Comparison of ENCODE assay signal across 26 mouse cellular contexts in the genomic region with DNA sequence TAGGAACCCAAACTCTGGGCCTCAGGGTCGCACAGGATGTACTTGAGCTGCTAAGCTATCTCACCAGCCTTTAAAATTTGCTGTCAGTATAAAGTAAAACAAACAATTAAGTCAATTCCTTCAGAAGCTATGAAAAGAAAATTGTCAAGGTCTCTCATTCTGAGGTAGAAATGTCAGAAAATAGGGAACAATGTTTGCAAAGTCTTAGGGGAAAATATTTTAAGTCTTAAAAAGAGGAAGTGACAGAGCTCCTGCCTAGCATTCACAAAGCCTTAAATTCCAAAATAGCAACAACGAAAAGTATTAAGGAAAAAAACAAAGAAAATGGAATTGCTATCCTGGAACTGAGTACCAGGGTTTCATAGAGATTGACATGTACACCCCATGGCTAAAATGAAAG. TPM values are rescaled to one million over a fixed set of nuclear protein-coding genes. Genes with fewer than 3 reads are reported as not detected.
DNase-seq lines count a peak whose midpoint lies in the region; TF ChIP-seq lines count a peak whose summit lies in the region.
"Had no signal": no experiment of that assay in that cellular context is flagged by ENCODE, and none has a peak within 500 bp of the region (broad histone marks: within the 10 kb centered on the region; RNA-seq: fewer than 3 reads in every experiment).

No protein-coding gene starts in this region.

- no peak for TF ChIP-seq CTCF in spleen, adult 2 months (IDR thresholded peaks at IDR 0.05; ENCODE audit: extremely low read depth, insufficient read depth, insufficient read length, insufficient replicate concordance)
- TF ChIP-seq CTCF in bone marrow macrophage, adult 2 months (IDR thresholded peaks at IDR 0.05; ENCODE audit: low read depth, low read length): no peak

- H3K27me3 ChIP-seq in spleen, adult 2 months (ENCODE audit: control insufficient read depth, insufficient read depth, low read length): no peaks in the 10 kb centered on the region
- H3K27me3 ChIP-seq: intestine, embryonic 15.5 days; limb, embryonic 12.5 days; liver, embryonic 15.5 days; megakaryocyte, embryonic 14.5 days; midbrain, embryonic 12.5 days; neural tube, embryonic 12.5 days had no signal

- 17% methylated on average over 2 of the region's 2 CpGs for WGBS in spleen, adult 2 months
- WGBS in macrophage (ENCODE audit: missing documents): 14% methylated on average over 2 of the region's 2 CpGs

- no peaks in the 10 kb centered on the region for H3K36me3 ChIP-seq in spleen, adult 2 months (ENCODE audit: control insufficient read depth, insufficient read depth, low read length)
- H3K36me3 ChIP-seq in macrophage (ENCODE audit: inconsistent target): no peaks in the 10 kb centered on the region
- H3K36me3 ChIP-seq: intestine, embryonic 15.5 days; limb, embryonic 12.5 days; liver, embryonic 15.5 days; midbrain, embryonic 12.5 days; neural tube, embryonic 12.5 days had no signal

- H3K4me1 ChIP-seq in spleen, adult 2 months (ENCODE audit: control insufficient read depth, insufficient read depth, insufficient read length): peaks cover 9% of the 10 kb centered on the region; the same call in 1 of the 2 replicates
- H3K4me1 ChIP-seq in bone marrow macrophage, adult 2 months (ENCODE audit: control insufficient read depth, insufficient read depth, low read length): peaks cover 21% of the 10 kb centered on the region
- H3K4me1 ChIP-seq: forebrain, embryonic 13.5 days; intestine, embryonic 15.5 days; limb, embryonic 12.5 days; liver, embryonic 15.5 days; midbrain, embryonic 12.5 days; neural tube, embryonic 12.5 days had no signal

- H3K79me2 ChIP-seq in macrophage (ENCODE audit: inconsistent target): no peaks in the 10 kb centered on the region

- intact Hi-C loops in left cerebral cortex, postnatal 25 days (cut with DNase I): no loop called here

- TF ChIP-seq POLR2A in spleen, adult 2 months (IDR thresholded peaks at IDR 0.05; ENCODE audit: low read depth, low read length): no peak
- TF ChIP-seq POLR2A in bone marrow macrophage, adult 2 months (IDR thresholded peaks at IDR 0.05; ENCODE audit: borderline replicate concordance, low read depth, low read length): no peak

- no peak for DNase-seq in spleen, adult 2 months (ENCODE audit: low read depth in 1 of 2, low spot score in 2 of 2)
- no peak for DNase-seq in spleen, adult 18-20 months
- DNase-seq in left cerebral cortex, adult 11 months (ENCODE audit: low spot score): no peak
- no peak for DNase-seq in yolk sac, embryonic 10.5 days (ENCODE audit: low spot score)
- no peak for DNase-seq in left cerebral cortex, postnatal 25 days (ENCODE audit: low spot score in 2 of 2)
- DNase-seq: adrenal gland, adult 8-10 months; cerebellum, adult 8-10 months; cerebellum, postnatal 25 days; gastrocnemius, postnatal 14 days; heart, postnatal 14 days; kidney, postnatal 4 days; layer of hippocampus, postnatal 36 days; lung, embryonic 14.5 days; lung, postnatal 14 days; right cerebral cortex, adult 18-20 months had no signal

- peak overlapping the region; percentile 71 for H3K27ac ChIP-seq in spleen, adult 2 months (ENCODE audit: insufficient read depth, low read length)
- peak overlapping the region; percentile 88 for H3K27ac ChIP-seq in bone marrow macrophage, adult 2 months (ENCODE audit: insufficient read depth, low read depth, low read length)
- 0 out of 2 replicates have a peak overlapping the region, but pooled peaks have one; percentile 2 for H3K27ac ChIP-seq in macrophage
- H3K27ac ChIP-seq: forebrain, embryonic 13.5 days; intestine, embryonic 15.5 days; limb, embryonic 12.5 days; liver, embryonic 15.5 days; midbrain, embryonic 12.5 days; neural tube, embryonic 12.5 days had no signal

- no peak overlapping the region for H3K4me3 ChIP-seq in spleen, adult 2 months (ENCODE audit: extremely low read depth, insufficient read depth, insufficient read length)
- no peak overlapping the region for H3K4me3 ChIP-seq in bone marrow macrophage, adult 2 months (ENCODE audit: insufficient read depth, low read length)
- H3K4me3 ChIP-seq in macrophage (ENCODE audit: inconsistent target): no peak overlapping the region
- H3K4me3 ChIP-seq: forebrain, embryonic 13.5 days; intestine, embryonic 15.5 days; limb, embryonic 12.5 days; liver, embryonic 15.5 days; megakaryocyte, embryonic 14.5 days; midbrain, embryonic 12.5 days; myocyte; neural tube, embryonic 12.5 days had no signal

RNA-seq across cellular contexts. Expression of gene St8sia6, which starts 8.6 kb away (rescaled TPM):
- 2.0 and 3.3 TPM in 2 replicates for polyA plus RNA-seq in spleen, adult 2 months (2012; rRNA removed)
- polyA plus RNA-seq in bone marrow macrophage, adult 2 months (2012; ENCODE audit: insufficient read depth, insufficient read length, missing spikeins): 0.56 and 0.80 TPM in 2 replicates
- under 1 TPM in 3 of 26 experiments, not detected in 23; 0.06 to 0.09 (median 0.08) TPM for total RNA-seq in macrophage (2018; cell fraction: chromatin; rRNA removed)
- under 1 TPM; 0.03 to 0.55 (median 0.11) TPM for total RNA-seq in macrophage (2018; cell fraction: cytosol; rRNA removed)
- total RNA-seq in macrophage (2018; cell fraction: nucleus; rRNA removed): under 1 TPM in 19 of 26 experiments, not detected in 7; 0.06 to 0.86 (median 0.22) TPM
- polyA plus RNA-seq in macrophage (2018): 0.08 to 0.09 TPM in 2 of 3 replicates, not detected in the other
- total RNA-seq in left cerebral cortex, postnatal 25 days (2021): under 1 TPM; 0.57 to 0.94 TPM
- polyA plus RNA-seq: liver, adult 2 months; liver, embryonic 15.5 days had no signal

Comparison
In these comparisons a context has a peak if more than half of its experiments do, and no peak if none do; other contexts are left out.
1. H3K27ac ChIP-seq: peak in every context shown above with its lines; median percentile 88 in bone marrow macrophage, adult 2 months; 71 in spleen, adult 2 months; 2 in macrophage.